Mouse (Mus musculus) heart, adult 2 months (tissue): Measurements from ENCODE around the gene Gramd1c.
A peak's percentile ranks its signal among the peaks of the same experiment; 100 is the strongest.

Experiments used
- CTCF ChIP-seq: fragments of 200-600 bp; IDR thresholded peaks from 2 replicates; pipeline ENCODE4 v1.8.1; 2022; ENCODE audit warnings: antibody characterized with exemption, mild to moderate bottlenecking, moderate library complexity
- POLR2A ChIP-seq: fragments of 200-500 bp; IDR thresholded peaks from 2 replicates; pipeline ENCODE4 v1.6.1; 2011; ENCODE audit warnings: mild to moderate bottlenecking, low read depth, low read length, control low read depth; ENCODE audit not compliant: insufficient read depth

- TF ChIP-seq POLR2A (no peak), CTCF (peak; percentile 94)
Observed at GRCm38 (mm10) chr16:44058745-44059144, 4.4 kb downstream of the Gramd1c start.
